Mouse (Mus musculus) stomach, postnatal 0 days (tissue): ENCODE results near the gene Kalrn. TPM values are rescaled to one million over a fixed set of nuclear protein-coding genes. Genes with fewer than 3 reads are reported as not detected.
A peak's percentile ranks its signal among the peaks of the same experiment; 100 is the strongest.

Experiments
- ATAC-seq: fragments of 200-750 bp; cut with Nextera tagmentation; 2 replicates; pipeline ENCODE4 v1.8.0; 2017; ENCODE audit not compliant: low FRiP score, low TSS enrichment
- DNase-seq: peaks from one replicate; pipeline ENCODE4 v3.0.0-alpha.2; 2016; ENCODE audit warnings: low spot score
- H3K27ac ChIP-seq: fragments of 300-500 bp; sonication (generic); replicated peaks from 2 replicates; pipeline ENCODE4 v1.5.1; 2014; ENCODE audit warnings: mild to moderate bottlenecking, control low read depth
- H3K27me3 ChIP-seq: fragments of 300-500 bp; sonication (generic); 2 replicates; pipeline ENCODE4 v1.6.1; 2014; ENCODE audit warnings: low read length; ENCODE audit not compliant: control insufficient read depth, insufficient read depth
- H3K36me3 ChIP-seq: fragments of 300-500 bp; sonication (generic); 2 replicates; pipeline ENCODE4 v1.6.1; 2014; ENCODE audit warnings: low read length, mixed read lengths; ENCODE audit not compliant: control insufficient read depth, insufficient read depth
- H3K4me1 ChIP-seq: fragments of 300-500 bp; sonication (generic); replicated peaks from 2 replicates; pipeline ENCODE4 v1.6.1; 2014; ENCODE audit warnings: antibody characterized with exemption; ENCODE audit not compliant: control insufficient read depth, insufficient read depth
- H3K4me2 ChIP-seq: fragments of 300-500 bp; sonication (generic); replicated peaks from 2 replicates; pipeline ENCODE4 v1.6.1; 2014; ENCODE audit warnings: low read depth, mild to moderate bottlenecking, control low read depth, moderate library complexity
- H3K4me3 ChIP-seq: fragments of 300-500 bp; sonication (generic); 2 replicates; pipeline ENCODE4 v1.5.1; 2014; ENCODE audit warnings: low read depth, low read length, control low read depth
- H3K9ac ChIP-seq: fragments of 300-500 bp; sonication (generic); 2 replicates; pipeline ENCODE4 v1.6.1; 2014; ENCODE audit warnings: mild to moderate bottlenecking, low read length, control low read depth, mixed read lengths
- H3K9me3 ChIP-seq: fragments of 300-500 bp; sonication (generic); 2 replicates; pipeline ENCODE4 v1.6.1; 2016; ENCODE audit warnings: low read length; ENCODE audit not compliant: control insufficient read depth
- CTCF ChIP-seq: IDR thresholded peaks from 2 replicates; pipeline ENCODE4 v1.5.1; 2016; ENCODE audit warnings: antibody characterized with exemption, low read depth, mild to moderate bottlenecking, moderate library complexity
- EP300 ChIP-seq: optimal IDR thresholded peaks from 2 replicates; pipeline ENCODE3; 2016; ENCODE audit warnings: antibody characterized with exemption
- WGBS: fragments of 180-500 bp; shearing (Covaris S2); extraction: QIAGEN DNeasy Blood & Tissue Kit; methylation state at CpG from one replicate; pipeline ENCODE4 v1.1.7; 2014; 5-methylcytosine and 5-hydroxymethylcytosine counted together
- polyA plus RNA-seq: library from polyadenylated mRNA; unstranded; fragments of >200 nt; fragmentation: Nextera tagmentation; extraction: Ambion mirVana; gene quantifications from 2 replicates; pipeline ENCODE4 v1.2.1, GENCODE M21; 2015

The Kalrn gene
- polyA plus RNA-seq, 1 experiment from 2014 or later: 14.4 TPM

DNA sequence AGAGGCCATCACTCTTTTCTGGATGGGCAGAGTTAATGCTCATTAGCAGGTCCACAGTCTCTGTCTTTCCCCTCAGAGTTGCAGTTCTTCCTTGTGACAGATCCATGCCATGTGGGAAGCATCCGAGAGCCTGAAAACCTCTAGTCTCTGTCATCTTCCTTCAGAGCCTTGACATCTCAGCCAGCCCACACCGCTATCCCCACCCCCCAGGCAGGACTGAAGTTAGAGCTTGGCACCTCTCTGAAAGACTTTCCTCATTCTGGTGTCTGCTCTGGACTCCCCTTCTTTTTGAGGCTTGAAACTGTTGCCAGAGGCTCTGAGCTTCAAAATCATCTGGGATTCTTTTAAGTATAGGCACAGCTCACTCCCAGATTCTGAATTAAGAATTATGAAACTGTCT lies 274.1 kb downstream of the Kalrn start:
- H3K9ac ChIP-seq: no peak overlapping the region
- H3K4me1 ChIP-seq: no peaks in the 10 kb centered on the region
- no peaks in the 10 kb centered on the region for H3K27me3 ChIP-seq
- no peak overlapping the region for H3K27ac ChIP-seq
- H3K4me3 ChIP-seq: no peak overlapping the region
- H3K36me3 ChIP-seq: no peaks in the 10 kb centered on the region
- no peak for DNase-seq
- no peaks in the 10 kb centered on the region for H3K9me3 ChIP-seq
- no peak for TF ChIP-seq EP300
- no peak for TF ChIP-seq CTCF
- H3K4me2 ChIP-seq: no peak overlapping the region
- 67% methylated on average over 2 of the region's 2 CpGs for WGBS
- ATAC-seq: no peak

DNA sequence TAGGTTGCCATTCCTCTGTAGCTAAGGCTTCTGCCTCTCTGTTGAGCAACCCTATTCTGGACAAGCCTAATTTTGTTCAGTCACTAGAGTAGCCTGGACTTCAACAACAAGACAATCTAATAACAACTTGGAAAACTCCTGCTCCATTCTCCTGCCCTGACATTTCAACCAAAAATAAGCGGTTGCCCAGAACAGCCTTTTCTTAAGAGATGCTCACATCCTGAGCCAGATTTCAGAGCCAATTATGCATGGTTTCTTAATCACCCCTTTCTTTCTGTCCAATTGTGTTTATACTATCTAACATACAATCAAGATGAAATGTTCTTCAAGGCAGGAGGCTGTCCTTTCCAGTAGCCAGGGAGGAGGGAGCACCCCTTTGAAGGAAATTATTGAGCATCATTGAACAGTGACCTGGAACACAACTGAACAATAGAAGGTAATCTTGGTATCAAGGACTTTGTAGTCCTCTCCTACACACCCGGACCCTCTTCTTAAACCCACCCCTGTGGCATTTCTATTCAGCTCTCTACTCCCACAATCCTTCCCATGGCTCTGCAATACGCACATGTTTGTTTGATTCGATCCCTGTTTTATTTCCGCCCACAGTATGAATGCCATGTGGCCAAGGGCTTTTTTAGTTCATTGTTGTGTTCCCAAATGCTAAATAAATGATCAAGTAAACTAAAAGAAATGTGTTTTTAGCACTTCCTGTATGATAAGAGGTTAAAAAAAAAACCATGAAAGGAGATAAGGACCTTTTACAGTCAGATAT lies 275.2 kb downstream of the Kalrn start:
- H3K36me3 ChIP-seq: no peaks in the 10 kb centered on the region
- H3K27me3 ChIP-seq: no peaks in the 10 kb centered on the region
- no peaks in the 10 kb centered on the region for H3K9me3 ChIP-seq
- no peaks in the 10 kb centered on the region for H3K4me1 ChIP-seq
- H3K4me2 ChIP-seq: no peak overlapping the region
- ATAC-seq (no peak), DNase-seq (no peak)
- no peak overlapping the region for H3K4me3 ChIP-seq
- 67% methylated on average over 5 of the region's 5 CpGs for WGBS
- H3K27ac ChIP-seq: no peak overlapping the region
- TF ChIP-seq CTCF (no peak), EP300 (no peak)
- H3K9ac ChIP-seq: no peak overlapping the region

DNA sequence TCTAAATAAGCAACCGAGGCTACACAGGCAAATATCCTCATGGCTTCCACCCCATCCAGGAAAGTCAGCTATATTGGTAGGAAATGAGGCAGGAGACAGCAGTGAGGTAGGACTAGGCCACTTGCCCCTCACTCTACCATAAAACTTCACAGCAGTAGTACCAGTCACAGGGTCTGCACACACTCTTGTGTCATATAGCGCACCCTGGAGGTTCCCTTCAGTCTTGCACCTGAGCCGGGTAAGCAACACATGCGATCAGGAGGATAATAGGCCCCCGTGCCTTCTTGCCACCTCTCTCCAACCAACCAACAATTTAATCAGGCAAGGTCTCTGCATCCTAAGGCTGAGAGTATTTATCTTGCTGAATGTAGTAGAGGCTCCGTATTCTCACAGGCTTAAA lies 278.8 kb downstream of the Kalrn start:
- DNase-seq: no peak
- no peaks in the 10 kb centered on the region for H3K36me3 ChIP-seq

DNA sequence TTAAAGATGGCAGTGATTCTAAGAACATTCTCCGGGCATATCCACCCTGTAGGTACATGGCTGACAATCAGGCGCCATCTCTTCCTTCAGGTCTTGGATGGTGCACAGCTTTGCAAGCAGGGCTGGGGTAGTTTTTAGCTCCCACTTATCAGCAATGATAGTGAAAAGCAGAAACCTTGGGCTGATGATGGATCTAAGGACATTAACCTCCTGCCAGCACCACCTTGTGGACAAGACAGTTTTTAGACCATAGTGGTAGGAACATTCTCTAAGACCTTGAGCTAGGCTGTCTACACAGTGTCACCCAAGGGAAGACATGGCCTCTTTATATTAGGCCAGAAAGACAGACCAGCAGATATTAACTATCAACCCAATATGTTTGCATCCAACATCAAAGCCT lies 279.7 kb downstream of the Kalrn start:
- DNase-seq (no peak), ATAC-seq (no peak)
- TF ChIP-seq CTCF (peak; percentile 58), EP300 (no peak)
- WGBS: 94% methylated on average over 2 of the region's 2 CpGs
- Histone ChIP-seq H3K9ac (no peak overlapping the region), H3K27me3 (no peaks in the 10 kb centered on the region), H3K4me1 (no peaks in the 10 kb centered on the region), H3K4me2 (no peak overlapping the region), H3K9me3 (no peaks in the 10 kb centered on the region), H3K36me3 (no peaks in the 10 kb centered on the region), H3K4me3 (no peak overlapping the region), H3K27ac (no peak overlapping the region)

More for the DNA sequence above, 278.8 kb downstream of the Kalrn start:
- Histone ChIP-seq H3K4me2 (no peak overlapping the region), H3K27me3 (no peaks in the 10 kb centered on the region), H3K27ac (no peak overlapping the region), H3K4me1 (no peaks in the 10 kb centered on the region), H3K9ac (no peak overlapping the region), H3K9me3 (no peaks in the 10 kb centered on the region), H3K4me3 (no peak overlapping the region)
- TF ChIP-seq EP300 (no peak), CTCF (peak; percentile 48)
- WGBS: 84% methylated on average over 6 of the region's 6 CpGs
- no peak for ATAC-seq

DNA sequence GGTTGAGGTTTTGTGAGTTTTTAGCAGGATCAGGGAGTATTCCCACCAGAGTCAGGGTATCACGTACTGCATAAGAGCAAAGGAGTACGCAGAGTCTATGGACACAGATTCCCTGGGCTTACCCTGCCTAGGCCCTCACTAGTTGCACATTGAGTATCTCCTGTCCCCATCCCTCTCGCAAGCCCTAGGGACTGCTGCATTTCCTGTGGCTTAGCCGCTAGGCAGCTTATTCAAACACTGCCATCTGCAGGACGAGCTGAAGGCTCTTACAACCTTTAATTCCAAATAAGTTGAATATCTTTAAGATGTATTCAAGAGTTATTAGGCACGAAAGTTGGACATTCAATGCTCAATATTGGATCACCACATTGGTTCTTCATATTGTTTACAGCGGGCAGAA lies 283.7 kb downstream of the Kalrn start:
- WGBS: 41% methylated on average over 7 of the region's 7 CpGs

GRCm38 (mm10) chr16:34282026-34282425 lies 291.3 kb downstream of the Kalrn start:
- Histone ChIP-seq H3K9me3 (no peaks in the 10 kb centered on the region), H3K4me1 (no peaks in the 10 kb centered on the region), H3K27me3 (no peaks in the 10 kb centered on the region), H3K4me2 (no peak overlapping the region), H3K9ac (no peak overlapping the region), H3K36me3 (no peaks in the 10 kb centered on the region), H3K27ac (no peak overlapping the region), H3K4me3 (no peak overlapping the region)
- no peak for TF ChIP-seq CTCF
- TF ChIP-seq EP300: no peak
- DNase-seq (no peak), ATAC-seq (no peak)
- 87% methylated on average over 8 of the region's 8 CpGs for WGBS

More for the DNA sequence above, 283.7 kb downstream of the Kalrn start:
- no peaks in the 10 kb centered on the region for H3K9me3 ChIP-seq
- H3K27ac ChIP-seq: no peak overlapping the region
- H3K9ac ChIP-seq: no peak overlapping the region
- TF ChIP-seq EP300 (no peak), CTCF (peak; percentile 81)
- no peak overlapping the region for H3K4me2 ChIP-seq
- no peak for ATAC-seq
- DNase-seq: peak; percentile 42
- H3K27me3 ChIP-seq: no peaks in the 10 kb centered on the region
- no peak overlapping the region for H3K4me3 ChIP-seq
- H3K36me3 ChIP-seq: no peaks in the 10 kb centered on the region
- no peaks in the 10 kb centered on the region for H3K4me1 ChIP-seq
